Mouse (Mus musculus): ENCODE data around the gene Cd8b1.

Cd8b1 gene

GRCm38 (mm10) chr6:71351201-71351600 is 28.6 kb downstream of the Cd8b1 start:
- no peak for DNase-seq (ENCODE audit: low spot score in 2 of 2)

GRCm38 (mm10) chr6:71352201-71352600 is 29.6 kb downstream of the Cd8b1 start:
- DNase-seq (ENCODE audit: low spot score in 2 of 2) = no peak

- no peak for DNase-seq (ENCODE audit: low spot score in 2 of 2)
Observed at GRCm38 (mm10) chr6:71352866-71353427, 30.4 kb downstream of the Cd8b1 start.

GRCm38 (mm10) chr6:71353722-71354121 is 31.1 kb downstream of the Cd8b1 start:
- DNase-seq (ENCODE audit: low spot score in 2 of 2) = no peak

- DNase-seq (ENCODE audit: low spot score in 2 of 2) = no peak
Observed at GRCm38 (mm10) chr6:71357493-71357892, 34.9 kb downstream of the Cd8b1 start.

GRCm38 (mm10) chr6:71360221-71360620 is 37.6 kb downstream of the Cd8b1 start:
- no peak for DNase-seq (ENCODE audit: low spot score in 2 of 2)

GRCm38 (mm10) chr6:71360751-71361150 is 38.2 kb downstream of the Cd8b1 start:
- DNase-seq (ENCODE audit: low spot score in 2 of 2) = no peak

GRCm38 (mm10) chr6:71361156-71361670 is 38.6 kb downstream of the Cd8b1 start:
- no peak for DNase-seq (ENCODE audit: low spot score in 2 of 2)

DNA sequence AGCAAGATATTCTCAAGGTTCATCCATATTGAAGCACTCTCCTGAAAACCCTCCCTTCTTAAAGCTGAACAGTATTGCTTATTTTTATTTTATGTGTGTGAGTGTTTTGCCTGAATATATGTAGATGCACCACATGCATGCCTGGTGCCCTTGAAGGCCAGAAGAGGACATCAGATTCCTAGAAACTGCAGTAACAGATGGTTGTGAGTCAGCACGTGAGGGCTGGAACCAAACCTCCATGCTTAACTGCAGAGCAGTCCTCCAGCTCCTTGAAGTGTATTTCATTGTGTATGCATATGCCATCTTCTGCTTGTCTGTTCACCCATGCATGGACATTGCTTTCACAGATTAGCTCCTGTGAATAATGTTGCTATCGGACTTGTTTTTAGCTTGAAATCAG is 41.4 kb downstream of the Cd8b1 start:
- no peak for DNase-seq (ENCODE audit: low spot score in 2 of 2)

- no peak for DNase-seq (ENCODE audit: low spot score in 2 of 2)
Observed at GRCm38 (mm10) chr6:71369416-71369815, 46.8 kb downstream of the Cd8b1 start.

- no peak for DNase-seq (ENCODE audit: low spot score in 2 of 2)
Observed at GRCm38 (mm10) chr6:71371085-71371605, 48.6 kb downstream of the Cd8b1 start.

- no peak for DNase-seq (ENCODE audit: low spot score in 2 of 2)
Observed at GRCm38 (mm10) chr6:71372041-71372720, 49.6 kb downstream of the Cd8b1 start.

DNA sequence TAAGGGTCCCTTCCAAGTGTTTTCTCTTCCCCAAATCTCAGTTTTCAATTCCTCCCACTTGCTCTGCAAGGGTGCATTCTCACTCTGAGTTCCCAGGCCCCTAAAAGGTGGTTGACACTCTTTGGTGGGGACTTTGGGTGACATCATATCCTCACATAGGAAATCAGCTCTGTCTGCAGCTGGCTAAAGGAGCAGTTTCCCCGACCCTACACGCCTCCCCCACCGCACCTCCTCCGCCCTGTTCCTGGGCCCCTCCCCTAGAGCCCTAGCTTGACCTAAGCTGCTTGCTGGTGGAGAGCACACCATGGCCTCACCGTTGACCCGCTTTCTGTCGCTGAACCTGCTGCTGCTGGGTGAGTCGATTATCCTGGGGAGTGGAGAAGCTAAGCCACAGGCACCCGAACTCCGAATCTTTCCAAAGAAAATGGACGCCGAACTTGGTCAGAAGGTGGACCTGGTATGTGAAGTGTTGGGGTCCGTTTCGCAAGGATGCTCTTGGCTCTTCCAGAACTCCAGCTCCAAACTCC is 50.7 kb downstream of the Cd8b1 start, which contains the start of gene Cd8a:
Gene Cd8a, plus strand, starts transcription at position 179 of the 527 bp plus-strand sequence.
- DNase-seq (ENCODE audit: low spot score in 2 of 2) = no peak

DNA sequence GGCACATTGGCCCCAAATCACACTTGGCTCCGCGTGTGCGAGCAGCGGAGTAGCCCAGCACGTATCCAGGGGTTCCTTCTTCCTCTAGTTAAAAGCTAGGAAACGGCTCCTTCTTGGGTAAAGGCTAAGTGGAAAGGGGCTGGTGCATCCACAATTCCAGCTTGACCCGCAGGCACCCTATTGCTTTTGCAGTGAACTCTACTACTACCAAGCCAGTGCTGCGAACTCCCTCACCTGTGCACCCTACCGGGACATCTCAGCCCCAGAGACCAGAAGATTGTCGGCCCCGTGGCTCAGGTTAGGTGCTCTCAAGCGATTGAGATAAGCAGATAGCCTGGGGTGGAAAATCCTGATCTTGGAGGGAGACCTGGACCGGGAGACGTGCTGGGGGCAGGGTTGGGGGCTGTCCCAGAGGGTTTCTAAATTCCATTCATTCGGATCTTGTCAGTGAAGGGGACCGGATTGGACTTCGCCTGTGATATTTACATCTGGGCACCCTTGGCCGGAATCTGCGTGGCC is 51.8 kb downstream of the Cd8b1 start:
- DNase-seq (ENCODE audit: low spot score in 2 of 2) = no peak

DNA sequence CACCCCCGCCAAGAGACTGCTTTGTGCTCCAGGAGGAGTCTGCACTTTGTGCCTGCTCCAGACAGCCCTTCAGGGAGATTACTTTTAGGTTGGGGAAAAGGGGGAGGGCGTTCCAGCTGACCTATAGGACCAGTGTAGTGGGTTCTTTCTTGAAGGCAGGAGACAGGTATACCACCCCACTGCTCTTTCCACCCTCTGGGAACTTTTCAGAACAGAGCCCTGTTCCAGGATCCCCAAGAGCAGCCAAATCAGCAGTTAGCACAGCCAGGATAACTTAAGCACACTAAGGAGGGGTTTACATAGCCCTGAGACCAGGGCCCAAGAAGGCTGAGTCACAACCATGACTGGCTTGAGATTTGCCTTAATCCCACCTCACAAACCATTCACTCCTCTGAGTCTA is 52.3 kb downstream of the Cd8b1 start:
- no peak for DNase-seq (ENCODE audit: low spot score in 2 of 2)

- no peak for DNase-seq (ENCODE audit: low spot score in 2 of 2)
Observed at GRCm38 (mm10) chr6:71376711-71377110, 54.1 kb downstream of the Cd8b1 start.

- DNase-seq (ENCODE audit: low spot score in 2 of 2) = no peak
Observed at GRCm38 (mm10) chr6:71381654-71382053, 59.1 kb downstream of the Cd8b1 start.
